Mouse (Mus musculus): ENCODE data around the gene Brat1.

GRCm38 (mm10) chr5:140726946-140727740 is 22.3 kb downstream of the Brat1 start:
- TF ChIP-seq POLR2A (IDR thresholded peaks at IDR 0.05; ENCODE audit: low read depth, low read length): no peak
- TF ChIP-seq CTCF (IDR thresholded peaks at IDR 0.05; ENCODE audit: extremely low read depth, insufficient read length, insufficient replicate concordance, low read depth, low read length): no peak
